Mouse (Mus musculus) midbrain, postnatal 0 days (tissue): ENCODE results near the gene Timp2. TPM values are rescaled to one million over a fixed set of nuclear protein-coding genes. Genes with fewer than 3 reads are reported as not detected.

ENCODE experiments used
- ATAC-seq: fragments of 200-750 bp; cut with Nextera tagmentation; 2 replicates; pipeline ENCODE4 v1.8.0; 2017; ENCODE audit warnings: moderate number of reproducible peaks, mild to moderate bottlenecking, moderate TSS enrichment, moderate library complexity; ENCODE audit not compliant: low FRiP score
- DNase-seq: peaks from one replicate; pipeline ENCODE4 v3.0.0-alpha.2; 2015; ENCODE audit warnings: low spot score
- H3K27ac ChIP-seq: fragments of 300-500 bp; sonication (generic); 2 replicates; pipeline ENCODE4 v1.5.1; 2014; ENCODE audit warnings: low read depth, mild to moderate bottlenecking, low read length, mixed read lengths
- H3K27me3 ChIP-seq: fragments of 300-500 bp; sonication (generic); 2 replicates; pipeline ENCODE4 v1.6.1; 2014; ENCODE audit warnings: low read length, control low read depth, mixed read lengths; ENCODE audit not compliant: insufficient read depth
- H3K36me3 ChIP-seq: fragments of 300-500 bp; sonication (generic); 2 replicates; pipeline ENCODE4 v1.6.1; 2014; ENCODE audit warnings: low read length, control low read depth, mixed read lengths; ENCODE audit not compliant: insufficient read depth
- H3K4me1 ChIP-seq: fragments of 300-500 bp; sonication (generic); 2 replicates; pipeline ENCODE4 v1.6.1; 2014; ENCODE audit warnings: mild to moderate bottlenecking, control low read depth, antibody characterized with exemption, low read length, mixed read lengths; ENCODE audit not compliant: insufficient read depth
- H3K4me2 ChIP-seq: fragments of 300-500 bp; sonication (generic); 2 replicates; pipeline ENCODE4 v1.6.1; 2014; ENCODE audit warnings: low read depth, mild to moderate bottlenecking, low read length, mixed read lengths; ENCODE audit not compliant: poor library complexity, severe bottlenecking
- H3K4me3 ChIP-seq: fragments of 300-500 bp; sonication (generic); 2 replicates; pipeline ENCODE4 v1.5.1; 2014; ENCODE audit warnings: low read depth, mild to moderate bottlenecking, low read length, moderate library complexity
- H3K9ac ChIP-seq: fragments of 300-500 bp; sonication (generic); replicated peaks from 2 replicates; pipeline ENCODE4 v1.6.1; 2014; ENCODE audit warnings: mild to moderate bottlenecking, low read length, moderate library complexity, mixed read lengths; ENCODE audit not compliant: poor library complexity, severe bottlenecking
- H3K9me3 ChIP-seq: fragments of 300-500 bp; sonication (generic); 2 replicates; pipeline ENCODE4 v1.6.1; 2016; ENCODE audit warnings: low read length, control low read depth
- CTCF ChIP-seq: IDR thresholded peaks from 2 replicates; pipeline ENCODE4 v1.5.1; 2016; ENCODE audit warnings: antibody characterized with exemption, mild to moderate bottlenecking
- WGBS: fragments of 180-500 bp; shearing (Covaris S2); extraction: QIAGEN DNeasy Blood & Tissue Kit; methylation state at CpG from one replicate; pipeline ENCODE4 v1.1.7; 2014; 5-methylcytosine and 5-hydroxymethylcytosine counted together
- polyA plus RNA-seq: library from polyadenylated mRNA; unstranded; fragments of >200 nt; fragmentation: Nextera tagmentation; extraction: Ambion mirVana; gene quantifications from 2 replicates; pipeline ENCODE4 v1.2.1, GENCODE M21; 2015
- total RNA-seq: library from RNA; depleted of rRNA; stranded (reverse); fragments of >200 nt; gene quantifications from 2 replicates; pipeline ENCODE4 v1.2.3, GENCODE M21; 2014

The Timp2 gene
- total and polyA plus RNA-seq, 2 experiments from 2014 or later = 140 to 217 TPM

DNA sequence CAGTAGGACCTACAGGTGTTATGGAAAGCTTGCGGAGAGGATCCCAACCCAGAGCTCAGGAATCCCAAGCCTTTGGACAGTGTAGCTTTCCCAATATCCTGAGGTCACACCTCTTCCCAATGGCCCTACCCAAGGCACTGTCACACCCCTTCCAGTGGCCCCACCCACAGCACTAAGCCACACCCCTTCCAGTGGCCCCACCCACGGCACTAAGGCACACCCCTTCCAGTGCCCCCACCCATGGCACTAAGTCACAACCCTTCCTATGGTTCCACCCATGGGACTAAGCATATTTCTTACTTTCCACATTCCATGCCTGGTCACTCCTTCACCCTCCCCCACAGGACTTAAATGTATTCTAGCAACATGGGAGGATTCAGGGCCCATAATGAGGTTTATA is 56.7 kb downstream of the Timp2 start:
- ATAC-seq (no peak), DNase-seq (no peak)
- no peak overlapping the region for H3K4me3 ChIP-seq
- H3K9me3 ChIP-seq = no peaks in the 10 kb centered on the region
- H3K27me3 ChIP-seq = no peaks in the 10 kb centered on the region
- H3K27ac ChIP-seq = no peak overlapping the region
- no peaks in the 10 kb centered on the region for H3K4me1 ChIP-seq
- H3K36me3 ChIP-seq = peaks cover 19% of the 10 kb centered on the region
- H3K4me2 ChIP-seq = no peak overlapping the region
- 89% methylated on average over 2 of the region's 2 CpGs for WGBS
- H3K9ac ChIP-seq = no peak overlapping the region
- TF ChIP-seq CTCF = no peak

DNA sequence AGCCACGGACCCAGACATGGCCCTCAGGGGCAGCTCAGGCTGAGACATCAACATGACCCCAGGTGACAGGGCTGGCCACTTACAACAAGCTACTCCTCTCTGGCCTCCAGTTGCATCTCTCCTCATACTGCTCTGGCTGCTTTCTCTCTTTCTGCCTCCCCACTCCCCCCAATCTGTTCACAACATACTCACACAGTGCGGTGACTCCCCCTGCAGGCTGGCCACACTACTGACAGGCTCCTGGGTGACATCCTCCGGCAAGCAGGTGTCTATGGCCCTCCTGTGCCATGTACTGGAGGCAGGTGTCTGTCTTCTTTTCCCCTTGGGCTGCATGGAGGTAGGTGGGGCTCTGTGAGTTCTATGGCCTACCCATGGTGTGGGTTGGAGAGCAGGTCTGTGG is 57.6 kb downstream of the Timp2 start:
- WGBS = 79% methylated on average over 3 of the region's 3 CpGs
- no peak overlapping the region for H3K4me3 ChIP-seq

DNA sequence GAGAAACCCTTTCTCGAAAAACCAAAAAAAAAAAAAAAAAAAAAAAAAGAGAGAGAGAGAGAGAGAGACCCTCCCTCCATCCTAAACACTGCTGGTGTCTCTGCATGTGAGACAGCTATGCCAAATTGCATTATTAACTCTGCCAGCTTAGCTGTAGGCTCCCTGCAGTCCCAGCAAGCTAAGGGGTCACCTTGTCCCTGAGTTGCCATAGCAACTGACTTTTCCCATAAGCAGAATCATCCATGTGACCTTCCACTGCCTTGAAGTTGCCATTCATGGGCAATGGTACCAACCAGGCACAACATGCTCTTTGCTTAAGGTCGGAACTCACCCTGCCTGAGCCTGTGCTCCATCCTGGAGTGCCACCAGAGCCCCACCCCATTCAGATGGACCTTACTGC is 60.5 kb downstream of the Timp2 start:
- Histone ChIP-seq H3K4me3 (no peak overlapping the region), H3K27ac (peak overlapping the region; percentile 67), H3K27me3 (no peaks in the 10 kb centered on the region), H3K4me1 (no peaks in the 10 kb centered on the region; the same call in 1 of the 2 replicates), H3K9ac (no peak overlapping the region), H3K9me3 (no peaks in the 10 kb centered on the region), H3K4me2 (no peak overlapping the region), H3K36me3 (no peaks in the 10 kb centered on the region)
- TF ChIP-seq CTCF = no peak
- no peak for ATAC-seq
- 40% methylated on average over 2 of the region's 2 CpGs for WGBS
- peak; percentile 84 for DNase-seq

More for the DNA sequence above, 57.6 kb downstream of the Timp2 start:
- H3K4me2 ChIP-seq = no peak overlapping the region
- H3K4me1 ChIP-seq = no peaks in the 10 kb centered on the region
- DNase-seq = no peak
- H3K9me3 ChIP-seq = no peaks in the 10 kb centered on the region
- H3K27me3 ChIP-seq = no peaks in the 10 kb centered on the region
- TF ChIP-seq CTCF = no peak; the same call in none of the 2 replicates
- peaks cover 11% of the 10 kb centered on the region for H3K36me3 ChIP-seq
- H3K9ac ChIP-seq = no peak overlapping the region
- no peak for ATAC-seq
- no peak overlapping the region for H3K27ac ChIP-seq

DNA sequence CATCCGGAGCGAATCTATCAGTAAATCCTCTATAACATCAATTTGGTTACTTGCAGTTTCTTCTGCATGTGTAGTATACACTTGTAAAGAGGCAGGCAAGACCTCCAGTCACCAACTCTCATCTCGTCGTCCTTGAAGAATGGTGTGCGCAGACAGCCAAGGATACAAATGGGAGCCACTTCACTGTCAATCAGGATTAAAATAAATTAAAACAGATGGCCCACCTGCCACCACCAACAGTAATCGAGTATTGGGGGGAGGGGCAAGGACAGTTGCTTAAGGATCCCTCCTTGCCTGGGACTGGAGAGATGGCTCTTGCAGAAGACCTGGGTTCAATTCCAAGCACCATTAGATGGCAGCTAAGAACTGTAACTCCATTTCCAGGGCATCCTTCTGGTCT is 62.9 kb downstream of the Timp2 start:
- peak; percentile 34 for DNase-seq

DNA sequence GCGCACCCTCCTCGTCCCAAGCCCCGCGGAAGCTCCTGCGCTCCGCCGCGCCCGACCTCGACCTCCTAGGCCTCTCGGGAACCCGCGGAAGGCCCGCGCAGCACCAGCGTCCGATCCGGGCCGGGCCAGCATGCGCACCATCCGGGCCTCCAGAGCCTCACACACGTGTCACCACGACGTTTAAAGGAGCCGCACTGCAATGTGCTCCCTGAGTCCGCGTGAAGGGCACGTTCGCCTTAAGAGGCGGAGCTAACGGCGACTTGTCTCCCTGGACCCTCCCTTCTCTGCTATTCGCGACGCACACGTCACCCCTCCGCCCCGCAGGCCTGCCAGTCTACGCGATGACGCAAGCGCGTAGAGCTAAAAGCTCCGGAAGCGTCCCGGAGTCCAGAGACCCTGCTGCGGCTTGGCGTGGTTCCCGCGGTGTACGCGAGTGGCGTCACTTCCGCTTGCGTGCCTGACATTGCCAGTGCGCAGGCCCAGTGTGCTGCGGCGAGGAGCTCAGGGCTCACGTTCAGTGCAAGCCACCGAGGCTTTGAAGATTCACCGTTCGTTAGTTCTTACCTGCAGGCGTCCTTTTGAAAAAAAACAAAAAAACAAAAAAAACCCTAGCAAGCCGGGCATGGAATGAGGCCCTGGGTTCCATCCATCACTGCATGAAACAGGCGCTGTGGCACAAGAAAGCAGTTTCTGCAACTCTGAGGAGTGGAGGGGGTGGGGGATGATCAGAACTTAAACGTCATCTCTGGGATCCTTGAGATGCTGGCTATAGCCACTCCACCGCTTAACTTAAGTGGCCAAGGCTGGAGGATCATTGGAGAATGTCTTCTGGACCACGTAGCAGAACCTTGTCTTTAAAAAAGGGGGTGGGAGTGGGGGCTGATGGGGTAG is 65.3 kb downstream of the Timp2 start, which contains the start of gene Usp36:
TSS of gene Usp36 (minus strand) at position 246 of the 891 bp plus-strand sequence.
- Histone ChIP-seq H3K4me1 (peaks cover 5% of the 10 kb centered on the region; the same call in 1 of the 2 replicates), H3K27me3 (no peaks in the 10 kb centered on the region), H3K27ac (peak within 1 kb of the TSS; percentile 92), H3K9ac (peak within 1 kb of the TSS; percentile 98), H3K4me3 (peak within 1 kb of the TSS; percentile 91), H3K36me3 (peaks cover 21% of the 10 kb centered on the region), H3K9me3 (no peaks in the 10 kb centered on the region), H3K4me2 (peak within 1 kb of the TSS; percentile 85)
- ATAC-seq (peak; percentile 98), DNase-seq (peak; percentile 100)
- no peak for TF ChIP-seq CTCF
- under 1% methylated on average over 68 of the region's 68 CpGs for WGBS

More for the DNA sequence above, 62.9 kb downstream of the Timp2 start:
- Histone ChIP-seq H3K27ac (no peak overlapping the region), H3K27me3 (no peaks in the 10 kb centered on the region), H3K4me2 (no peak overlapping the region), H3K4me1 (peaks cover 5% of the 10 kb centered on the region; the same call in 1 of the 2 replicates), H3K36me3 (no peaks in the 10 kb centered on the region), H3K4me3 (no peak overlapping the region), H3K9me3 (no peaks in the 10 kb centered on the region), H3K9ac (no peak overlapping the region)
- no peak for TF ChIP-seq CTCF
- WGBS = 51% methylated on average over 6 of the region's 6 CpGs
- no peak for ATAC-seq

DNA sequence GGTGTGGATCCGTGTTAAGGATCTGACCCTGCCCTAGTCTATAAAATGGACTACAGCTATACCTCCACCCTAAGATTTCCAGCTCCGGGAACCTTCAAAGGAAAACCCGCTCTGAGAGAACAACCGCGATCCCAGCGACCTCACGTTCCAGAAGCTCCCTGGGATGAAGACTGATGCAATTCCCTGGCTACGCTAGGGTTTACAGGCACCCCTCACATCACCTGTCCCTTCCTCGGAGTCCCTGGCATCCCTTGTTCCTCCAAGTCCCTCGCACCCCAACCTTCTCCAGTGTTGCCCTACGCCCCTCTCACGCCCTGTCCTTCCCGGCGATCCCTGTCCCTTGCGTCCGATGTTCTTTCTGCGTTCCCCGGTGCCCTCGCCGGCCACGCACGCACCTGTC is 66.0 kb downstream of the Timp2 start:
- peaks cover 27% of the 10 kb centered on the region for H3K36me3 ChIP-seq
- peak overlapping the region; percentile 92 for H3K27ac ChIP-seq
- no peaks in the 10 kb centered on the region for H3K27me3 ChIP-seq
- WGBS = 0% methylated on average over 22 of the region's 22 CpGs
- no peak for TF ChIP-seq CTCF
- peaks cover 5% of the 10 kb centered on the region; the same call in 1 of the 2 replicates for H3K4me1 ChIP-seq
- peak overlapping the region; percentile 98 for H3K9ac ChIP-seq
- DNase-seq (peak; percentile 21), ATAC-seq (peak; percentile 5)
- no peaks in the 10 kb centered on the region for H3K9me3 ChIP-seq
- peak overlapping the region; percentile 85 for H3K4me2 ChIP-seq
- peak overlapping the region; percentile 91 for H3K4me3 ChIP-seq
